Mouse (Mus musculus): ENCODE measurements around the gene Batf.

The Batf gene

GRCm38 (mm10) chr12:85728181-85728580 lies 41.7 kb downstream of the Batf start:
- no peak for DNase-seq (ENCODE audit: low read depth)

- peak; percentile 51 for DNase-seq (ENCODE audit: low read depth)
Observed at GRCm38 (mm10) chr12:85729022-85729944, 42.8 kb downstream of the Batf start.

- no peak for DNase-seq (ENCODE audit: low read depth)
Observed at GRCm38 (mm10) chr12:85729945-85730290, 43.4 kb downstream of the Batf start.

GRCm38 (mm10) chr12:85736203-85736602 lies 49.7 kb downstream of the Batf start:
- DNase-seq (ENCODE audit: low read depth), result no peak

- no peak for DNase-seq (ENCODE audit: low read depth)
Observed at GRCm38 (mm10) chr12:85736960-85737359, 50.5 kb downstream of the Batf start.

- DNase-seq (ENCODE audit: low read depth), result peak; percentile 64
Observed at GRCm38 (mm10) chr12:85745827-85746695, 59.6 kb downstream of the Batf start, which contains the start of gene Flvcr2. TSS of gene Flvcr2 (plus strand) at chr12:85746539.

GRCm38 (mm10) chr12:85746696-85747219 lies 60.3 kb downstream of the Batf start:
- DNase-seq (ENCODE audit: low read depth), result no peak

GRCm38 (mm10) chr12:85747343-85747742 lies 60.9 kb downstream of the Batf start:
- no peak for DNase-seq (ENCODE audit: low read depth)

- no peak for DNase-seq (ENCODE audit: low read depth)
Observed at GRCm38 (mm10) chr12:85749861-85750260, 63.4 kb downstream of the Batf start.

- no peak for DNase-seq (ENCODE audit: low read depth)
Observed at GRCm38 (mm10) chr12:85752116-85752515, 65.6 kb downstream of the Batf start.

GRCm38 (mm10) chr12:85753223-85753622 lies 66.8 kb downstream of the Batf start:
- DNase-seq (ENCODE audit: low read depth), result no peak

GRCm38 (mm10) chr12:85754611-85755265 lies 68.3 kb downstream of the Batf start:
- no peak for DNase-seq (ENCODE audit: low read depth)

GRCm38 (mm10) chr12:85756455-85756854 lies 70.0 kb downstream of the Batf start:
- no peak for DNase-seq (ENCODE audit: low read depth)

- no peak for DNase-seq (ENCODE audit: low read depth)
Observed at GRCm38 (mm10) chr12:85757074-85757473, 70.6 kb downstream of the Batf start.
